ENCODE assay signal across 13 mouse cellular contexts in genomic region chr15:95156828-95157227, GRCm38 (mm10).
A peak's percentile ranks its signal among the peaks of the same experiment; 100 is the strongest.
DNase-seq lines count a peak whose midpoint lies in the region; ATAC-seq and TF ChIP-seq lines count a peak whose summit lies in the region.
"Had no signal": no experiment of that assay in that cellular context is flagged by ENCODE, and none has a peak within 500 bp of the region (broad histone marks: within the 10 kb centered on the region; RNA-seq: fewer than 3 reads in every experiment).

No protein-coding gene starts in this region.

- TF ChIP-seq POLR2A in heart, adult 2 months (IDR thresholded peaks at IDR 0.05; ENCODE audit: insufficient read depth, low read depth, low read length) = no peak

- ATAC-seq in cerebellum, adult (ENCODE audit: insufficient number of reproducible peaks, low FRiP score, low TSS enrichment) = peak; percentile 84
- peak; percentile 62; the same call in 1 of the 2 replicates for ATAC-seq in kidney, embryonic 15.5 days (replicated peaks; ENCODE audit: low FRiP score)
- ATAC-seq in limb, embryonic 11.5 days (ENCODE audit: insufficient number of reproducible peaks, low FRiP score, low TSS enrichment, low read depth) = no peak
- ATAC-seq in liver, embryonic 12.5 days = no peak

- no peak overlapping the region for H3K4me2 ChIP-seq in kidney, embryonic 15.5 days
- H3K4me2 ChIP-seq in limb, embryonic 11.5 days (ENCODE audit: low read depth, severe bottlenecking) = no peak overlapping the region
- H3K4me2 ChIP-seq in liver, embryonic 12.5 days = no peak overlapping the region
- H3K4me2 ChIP-seq: liver, embryonic 11.5 days; midbrain, embryonic 12.5 days had no signal

- no peaks in the 10 kb centered on the region for H3K36me3 ChIP-seq in kidney, embryonic 15.5 days
- H3K36me3 ChIP-seq in limb, embryonic 11.5 days (ENCODE audit: control insufficient read depth, insufficient read depth, low read length) = no peaks in the 10 kb centered on the region
- no peaks in the 10 kb centered on the region for H3K36me3 ChIP-seq in liver, embryonic 12.5 days
- no peaks in the 10 kb centered on the region for H3K36me3 ChIP-seq in heart, adult 2 months (ENCODE audit: control insufficient read depth, insufficient read depth, low read length)
- H3K36me3 ChIP-seq: midbrain, embryonic 12.5 days had no signal

- intact Hi-C loops in heart, adult 2 months (cut with DNase I) = no loop called here

- H3K9me3 ChIP-seq in kidney, embryonic 15.5 days (replicated peaks) = no peaks in the 10 kb centered on the region
- H3K9me3 ChIP-seq in limb, embryonic 11.5 days (ENCODE audit: control insufficient read depth, low read length) = no peaks in the 10 kb centered on the region
- no peaks in the 10 kb centered on the region for H3K9me3 ChIP-seq in liver, embryonic 12.5 days (replicated peaks)
- H3K9me3 ChIP-seq: midbrain, embryonic 12.5 days had no signal

- no peak overlapping the region for H3K27ac ChIP-seq in kidney, embryonic 15.5 days
- H3K27ac ChIP-seq in limb, embryonic 11.5 days (replicated peaks; ENCODE audit: low read depth, low read length) = no peak overlapping the region
- no peak overlapping the region for H3K27ac ChIP-seq in liver, embryonic 12.5 days
- H3K27ac ChIP-seq in heart, adult 2 months = no peak overlapping the region
- H3K27ac ChIP-seq: midbrain, embryonic 12.5 days had no signal

- H3K4me3 ChIP-seq in kidney, embryonic 15.5 days (replicated peaks) = no peak overlapping the region
- H3K4me3 ChIP-seq in limb, embryonic 11.5 days (ENCODE audit: low read depth, low read length) = no peak overlapping the region
- no peak overlapping the region for H3K4me3 ChIP-seq in liver, embryonic 12.5 days
- no peak overlapping the region for H3K4me3 ChIP-seq in heart, adult 2 months
- H3K4me3 ChIP-seq: midbrain, embryonic 12.5 days had no signal

- no peak overlapping the region for H3K9ac ChIP-seq in kidney, embryonic 15.5 days
- no peak overlapping the region for H3K9ac ChIP-seq in limb, embryonic 11.5 days (ENCODE audit: low read length)
- no peak overlapping the region for H3K9ac ChIP-seq in liver, embryonic 12.5 days
- no peak overlapping the region for H3K9ac ChIP-seq in heart, adult 2 months (ENCODE audit: low read depth, low read length)
- H3K9ac ChIP-seq: midbrain, embryonic 12.5 days had no signal

- no peaks in the 10 kb centered on the region for H3K79me2 ChIP-seq in heart, adult 2 months (replicated peaks; ENCODE audit: control insufficient read depth, insufficient read depth, low read length)

- H3K27me3 ChIP-seq in kidney, embryonic 15.5 days = no peaks in the 10 kb centered on the region
- H3K27me3 ChIP-seq in limb, embryonic 11.5 days (ENCODE audit: control insufficient read depth, insufficient read depth, low read length) = no peaks in the 10 kb centered on the region
- H3K27me3 ChIP-seq in liver, embryonic 12.5 days (replicated peaks) = no peaks in the 10 kb centered on the region
- no peaks in the 10 kb centered on the region for H3K27me3 ChIP-seq in heart, adult 2 months (ENCODE audit: control insufficient read depth, insufficient read depth, low read length)
- H3K27me3 ChIP-seq: CH12.LX; midbrain, embryonic 12.5 days had no signal

- no peaks in the 10 kb centered on the region for H3K4me1 ChIP-seq in kidney, embryonic 15.5 days
- H3K4me1 ChIP-seq in limb, embryonic 11.5 days (ENCODE audit: control insufficient read depth, insufficient read depth, low read length) = no peaks in the 10 kb centered on the region
- no peaks in the 10 kb centered on the region for H3K4me1 ChIP-seq in liver, embryonic 12.5 days
- no peaks in the 10 kb centered on the region for H3K4me1 ChIP-seq in heart, adult 2 months (ENCODE audit: control insufficient read depth, insufficient read depth, low read length)
- H3K4me1 ChIP-seq: midbrain, embryonic 12.5 days had no signal

- no peak for TF ChIP-seq CTCF in heart, adult 2 months (IDR thresholded peaks at IDR 0.05)

- 13% methylated on average over 3 of the region's 3 CpGs for WGBS in kidney, embryonic 15.5 days
- 21% methylated on average over 3 of the region's 3 CpGs for WGBS in limb, embryonic 11.5 days
- 51% methylated on average over 3 of the region's 3 CpGs for WGBS in liver, embryonic 12.5 days (ENCODE audit: insufficient replicate concordance)
- 58% methylated on average over 3 of the region's 3 CpGs for WGBS in heart, adult 2 months

- no peak for DNase-seq in cerebellum, postnatal 4 days (ENCODE audit: low spot score in 2 of 2)
- no peak for DNase-seq in kidney, postnatal 25 days
- DNase-seq in embryo, embryonic 10.5 days (ENCODE audit: low spot score) = peak; percentile 18
- peak; percentile 29 for DNase-seq in limb, embryonic 11.5 days (ENCODE audit: low spot score)
- DNase-seq in heart, adult 2 months = no peak
- DNase-seq: gastrocnemius, postnatal 10 days; thymus, postnatal 25 days had no signal

- no peak for TF ChIP-seq EP300 in heart, adult 2 months (IDR thresholded peaks at IDR 0.05; ENCODE audit: insufficient read depth, low read depth, low read length)

Comparison
In these comparisons a context has a peak if more than half of its experiments do, and no peak if none do; other contexts are left out.
1. ATAC-seq: peak in cerebellum, adult (single experiment) and kidney, embryonic 15.5 days (single experiment); none in limb, embryonic 11.5 days (single experiment) and liver, embryonic 12.5 days (single experiment).
2. DNase-seq: peak in embryo, embryonic 10.5 days (single experiment) and limb, embryonic 11.5 days (single experiment); none in cerebellum, postnatal 4 days (0 of 2), kidney, postnatal 25 days (0 of 2) and heart, adult 2 months (0 of 2).